Mouse (Mus musculus) intestine, embryonic 14.5 days (tissue): ENCODE results near the gene Ube4a. TPM values are rescaled to one million over a fixed set of nuclear protein-coding genes. Genes with fewer than 3 reads are reported as not detected.

Experiments used
- ATAC-seq: fragments of 200-750 bp; cut with Nextera tagmentation; replicated peaks from 2 replicates; pipeline ENCODE4 v1.8.0; 2017; ENCODE audit warnings: low read depth, moderate number of reproducible peaks, moderate TSS enrichment, moderate library complexity; ENCODE audit not compliant: low FRiP score, low TSS enrichment
- DNase-seq: peaks from one replicate; pipeline ENCODE4 v3.0.0-alpha.2; 2018; ENCODE audit warnings: low spot score
- H3K27ac ChIP-seq: fragments of 300-500 bp; sonication (generic); 2 replicates; pipeline ENCODE4 v1.5.1; 2014; ENCODE audit warnings: low read depth, mild to moderate bottlenecking, control low read depth
- H3K27me3 ChIP-seq: fragments of 300-500 bp; sonication (generic); replicated peaks from 2 replicates; pipeline ENCODE4 v1.6.1; 2014; ENCODE audit warnings: low read length, control low read depth; ENCODE audit not compliant: control insufficient read depth, insufficient read depth
- H3K36me3 ChIP-seq: fragments of 300-500 bp; sonication (generic); 2 replicates; pipeline ENCODE4 v1.6.1; 2014; ENCODE audit warnings: low read length, control low read depth; ENCODE audit not compliant: control insufficient read depth, insufficient read depth
- H3K4me1 ChIP-seq: fragments of 300-500 bp; sonication (generic); replicated peaks from 2 replicates; pipeline ENCODE4 v1.6.1; 2014; ENCODE audit warnings: low read length, control low read depth, mixed read lengths; ENCODE audit not compliant: control insufficient read depth, insufficient read depth
- H3K4me2 ChIP-seq: fragments of 300-500 bp; sonication (generic); 2 replicates; pipeline ENCODE4 v1.6.1; 2014; ENCODE audit warnings: low read length
- H3K4me3 ChIP-seq: fragments of 300-500 bp; sonication (generic); 2 replicates; pipeline ENCODE4 v1.5.1; 2014; ENCODE audit warnings: low read depth, low read length, control low read depth, mixed read lengths
- H3K9ac ChIP-seq: fragments of 300-500 bp; sonication (generic); 2 replicates; pipeline ENCODE4 v1.6.1; 2014; ENCODE audit warnings: mild to moderate bottlenecking, low read length
- H3K9me3 ChIP-seq: fragments of 300-500 bp; sonication (generic); 2 replicates; pipeline ENCODE4 v1.6.1; 2016; ENCODE audit warnings: low read length, control low read depth; ENCODE audit not compliant: control insufficient read depth
- WGBS: fragments of 180-500 bp; shearing (Covaris S2); extraction: QIAGEN DNeasy Blood & Tissue Kit; methylation state at CpG from one replicate; pipeline ENCODE4 v1.1.7; 2014; 5-methylcytosine and 5-hydroxymethylcytosine counted together
- polyA plus RNA-seq: library from polyadenylated mRNA; unstranded; fragments of >200 nt; fragmentation: Nextera tagmentation; extraction: Ambion mirVana; gene quantifications from 2 replicates; pipeline ENCODE4 v1.2.1, GENCODE M21; 2014

Gene Ube4a
- polyA plus RNA-seq, 1 experiment from 2014 or later, result 31.3 TPM

- Histone ChIP-seq H3K4me1 (no peaks in the 10 kb centered on the region), H3K27me3 (no peaks in the 10 kb centered on the region), H3K9ac (no peak overlapping the region), H3K27ac (no peak overlapping the region), H3K4me3 (no peak overlapping the region), H3K36me3 (peaks cover 92% of the 10 kb centered on the region), H3K4me2 (no peak overlapping the region), H3K9me3 (no peaks in the 10 kb centered on the region)
- 92% methylated on average over 4 of the region's 4 CpGs for WGBS
- DNase-seq (no peak), ATAC-seq (no peak)
Observed at GRCm38 (mm10) chr9:44941756-44942155, 23.6 kb downstream of the Ube4a start.

- Histone ChIP-seq H3K36me3 (0 out of 2 replicates have a peak, but pooled peaks cover 5% of the 10 kb centered on the region), H3K9ac (no peak overlapping the region), H3K27me3 (no peaks in the 10 kb centered on the region), H3K4me3 (peak overlapping the region; percentile 91), H3K4me1 (peaks cover 7% of the 10 kb centered on the region), H3K4me2 (peak overlapping the region; percentile 84), H3K9me3 (no peaks in the 10 kb centered on the region), H3K27ac (peak overlapping the region; percentile 72; the same call in 1 of the 2 replicates)
- WGBS, result 79% methylated on average over 2 of the region's 2 CpGs
- DNase-seq (no peak), ATAC-seq (no peak)
Observed at GRCm38 (mm10) chr9:44921543-44921942, 43.9 kb downstream of the Ube4a start.

- 1% methylated on average over 8 of the region's 8 CpGs for WGBS
- ATAC-seq, result peak; percentile 88
- peak overlapping the region; percentile 72; the same call in 1 of the 2 replicates for H3K27ac ChIP-seq
- H3K27me3 ChIP-seq, result no peaks in the 10 kb centered on the region
- H3K4me3 ChIP-seq, result peak overlapping the region; percentile 91
- no peaks in the 10 kb centered on the region for H3K9me3 ChIP-seq
- no peak for DNase-seq
- H3K36me3 ChIP-seq, result 0 out of 2 replicates have a peak, but pooled peaks cover under 1% of the 10 kb centered on the region
- peaks cover 7% of the 10 kb centered on the region for H3K4me1 ChIP-seq
- peak overlapping the region; percentile 84 for H3K4me2 ChIP-seq
- peak overlapping the region; percentile 76 for H3K9ac ChIP-seq
Observed at GRCm38 (mm10) chr9:44921123-44921468, 44.3 kb downstream of the Ube4a start.

- H3K4me2 ChIP-seq, result peak within 1 kb of the TSS; percentile 84
- ATAC-seq, result peak; percentile 88
- H3K9ac ChIP-seq, result peak within 1 kb of the TSS; percentile 76
- H3K27me3 ChIP-seq, result no peaks in the 10 kb centered on the region
- peak; percentile 94 for DNase-seq
- no peaks in the 10 kb centered on the region for H3K9me3 ChIP-seq
- under 1% methylated on average over 48 of the region's 48 CpGs for WGBS
- H3K36me3 ChIP-seq, result no peaks in the 10 kb centered on the region
- peaks cover 8% of the 10 kb centered on the region for H3K4me1 ChIP-seq
- peak within 1 kb of the TSS; percentile 91 for H3K4me3 ChIP-seq
- H3K27ac ChIP-seq, result peak within 1 kb of the TSS; percentile 72
Observed at GRCm38 (mm10) chr9:44920374-44921122, 44.9 kb downstream of the Ube4a start, which contains the start of gene Atp5l. Gene Atp5l, minus strand, starts transcription at chr9:44920742.

- Histone ChIP-seq H3K27me3 (no peaks in the 10 kb centered on the region), H3K9ac (peak overlapping the region; percentile 76), H3K4me1 (peaks cover 17% of the 10 kb centered on the region), H3K27ac (no peak overlapping the region), H3K9me3 (no peaks in the 10 kb centered on the region), H3K4me2 (peak overlapping the region; percentile 84), H3K4me3 (peak overlapping the region; percentile 91), H3K36me3 (no peaks in the 10 kb centered on the region)
- DNase-seq (no peak), ATAC-seq (no peak)
- 25% methylated on average over 2 of the region's 2 CpGs for WGBS
Observed at GRCm38 (mm10) chr9:44919606-44920005, 45.8 kb downstream of the Ube4a start.

GRCm38 (mm10) chr9:44916196-44916595 lies 49.2 kb downstream of the Ube4a start:
- Histone ChIP-seq H3K36me3 (peaks cover 20% of the 10 kb centered on the region), H3K4me3 (no peak overlapping the region), H3K4me1 (peaks cover 17% of the 10 kb centered on the region), H3K4me2 (no peak overlapping the region), H3K27me3 (no peaks in the 10 kb centered on the region), H3K27ac (no peak overlapping the region), H3K9me3 (no peaks in the 10 kb centered on the region), H3K9ac (no peak overlapping the region)
- DNase-seq (peak; percentile 58), ATAC-seq (no peak)
- WGBS, result 44% methylated on average over 1 of the region's 1 CpGs

GRCm38 (mm10) chr9:44914706-44915105 lies 50.7 kb downstream of the Ube4a start:
- peaks cover 31% of the 10 kb centered on the region for H3K36me3 ChIP-seq
- H3K27me3 ChIP-seq, result no peaks in the 10 kb centered on the region
- ATAC-seq (no peak), DNase-seq (no peak)
- H3K9me3 ChIP-seq, result no peaks in the 10 kb centered on the region
- H3K9ac ChIP-seq, result no peak overlapping the region
- peaks cover 17% of the 10 kb centered on the region for H3K4me1 ChIP-seq
- 51% methylated on average over 4 of the region's 4 CpGs for WGBS
- no peak overlapping the region for H3K4me2 ChIP-seq
- no peak overlapping the region for H3K4me3 ChIP-seq
- H3K27ac ChIP-seq, result peak overlapping the region; percentile 67; the same call in 1 of the 2 replicates

GRCm38 (mm10) chr9:44911365-44911764 lies 54.0 kb downstream of the Ube4a start:
- Histone ChIP-seq H3K27me3 (no peaks in the 10 kb centered on the region), H3K9me3 (no peaks in the 10 kb centered on the region), H3K4me2 (no peak overlapping the region), H3K4me3 (no peak overlapping the region), H3K36me3 (peaks cover 31% of the 10 kb centered on the region), H3K4me1 (peaks cover 10% of the 10 kb centered on the region), H3K9ac (no peak overlapping the region), H3K27ac (no peak overlapping the region)
- ATAC-seq (no peak), DNase-seq (no peak)
- 88% methylated on average over 4 of the region's 4 CpGs for WGBS

- no peak overlapping the region for H3K27ac ChIP-seq
- H3K9ac ChIP-seq, result no peak overlapping the region
- no peaks in the 10 kb centered on the region for H3K27me3 ChIP-seq
- H3K9me3 ChIP-seq, result no peaks in the 10 kb centered on the region
- DNase-seq, result no peak
- no peak overlapping the region for H3K4me2 ChIP-seq
- peaks cover 5% of the 10 kb centered on the region for H3K36me3 ChIP-seq
- H3K4me3 ChIP-seq, result no peak overlapping the region
- no peak for ATAC-seq
- WGBS, result 72% methylated on average over 4 of the region's 4 CpGs
- H3K4me1 ChIP-seq, result no peaks in the 10 kb centered on the region
Observed at GRCm38 (mm10) chr9:44905620-44906019, 59.8 kb downstream of the Ube4a start.
